Mouse (Mus musculus): ENCODE data around the gene Tnfrsf1b. TPM values are rescaled to one million over a fixed set of nuclear protein-coding genes. Genes with fewer than 3 reads are reported as not detected.

Tnfrsf1b gene
- total RNA-seq, 2 experiments from 2014 or later, result 107 to 113 TPM

GRCm38 (mm10) chr4:145260802-145261201, 14.1 kb upstream of the Tnfrsf1b start:
- no peak for ATAC-seq (ENCODE audit: poor library complexity, severe bottlenecking)

- peak; percentile 68 for ATAC-seq (ENCODE audit: poor library complexity, severe bottlenecking)
Observed at GRCm38 (mm10) chr4:145257751-145258434, 11.2 kb upstream of the Tnfrsf1b start.

GRCm38 (mm10) chr4:145256144-145256543, 9.5 kb upstream of the Tnfrsf1b start:
- no peak for ATAC-seq (ENCODE audit: poor library complexity, severe bottlenecking)

GRCm38 (mm10) chr4:145254418-145254817, 7.7 kb upstream of the Tnfrsf1b start:
- peak; percentile 72 for ATAC-seq (ENCODE audit: poor library complexity, severe bottlenecking)

- ATAC-seq (ENCODE audit: poor library complexity, severe bottlenecking), result peak; percentile 9; the same call in 1 of the 2 replicates
Observed at GRCm38 (mm10) chr4:145252611-145253010, 5.9 kb upstream of the Tnfrsf1b start.

- no peak for ATAC-seq (ENCODE audit: poor library complexity, severe bottlenecking)
Observed at GRCm38 (mm10) chr4:145251546-145251945, 4.9 kb upstream of the Tnfrsf1b start.

GRCm38 (mm10) chr4:145250002-145250401, 3.3 kb upstream of the Tnfrsf1b start:
- peak; percentile 5; the same call in 1 of the 2 replicates for ATAC-seq (ENCODE audit: poor library complexity, severe bottlenecking)

GRCm38 (mm10) chr4:145247556-145247955, 886 bp upstream of the Tnfrsf1b start:
- ATAC-seq (ENCODE audit: poor library complexity, severe bottlenecking), result no peak

GRCm38 (mm10) chr4:145245581-145245980, 1.1 kb downstream of the Tnfrsf1b start:
- no peak for ATAC-seq (ENCODE audit: poor library complexity, severe bottlenecking)

- no peak for ATAC-seq (ENCODE audit: poor library complexity, severe bottlenecking)
Observed at GRCm38 (mm10) chr4:145244676-145245075, 2.0 kb downstream of the Tnfrsf1b start.

- no peak for ATAC-seq (ENCODE audit: poor library complexity, severe bottlenecking)
Observed at GRCm38 (mm10) chr4:145242719-145243350, 3.8 kb downstream of the Tnfrsf1b start.

- peak; percentile 81 for ATAC-seq (ENCODE audit: poor library complexity, severe bottlenecking)
Observed at GRCm38 (mm10) chr4:145240723-145241231, 5.9 kb downstream of the Tnfrsf1b start.

GRCm38 (mm10) chr4:145239049-145239830, 7.4 kb downstream of the Tnfrsf1b start:
- ATAC-seq (ENCODE audit: poor library complexity, severe bottlenecking), result no peak

GRCm38 (mm10) chr4:145236027-145236426, 10.6 kb downstream of the Tnfrsf1b start:
- peak; percentile 5 for ATAC-seq (ENCODE audit: poor library complexity, severe bottlenecking)

GRCm38 (mm10) chr4:145233487-145234228, 13.0 kb downstream of the Tnfrsf1b start:
- peak; percentile 62 for ATAC-seq (ENCODE audit: poor library complexity, severe bottlenecking)

- ATAC-seq (ENCODE audit: poor library complexity, severe bottlenecking), result no peak
Observed at GRCm38 (mm10) chr4:145231732-145232131, 14.9 kb downstream of the Tnfrsf1b start.

- ATAC-seq (ENCODE audit: poor library complexity, severe bottlenecking), result no peak
Observed at GRCm38 (mm10) chr4:145230647-145231046, 16.0 kb downstream of the Tnfrsf1b start.

- ATAC-seq (ENCODE audit: poor library complexity, severe bottlenecking), result 0 out of 2 replicates have a peak, but pooled peaks have one; percentile 16
Observed at GRCm38 (mm10) chr4:145229524-145230163, 17.0 kb downstream of the Tnfrsf1b start.

GRCm38 (mm10) chr4:145229051-145229450, 17.6 kb downstream of the Tnfrsf1b start:
- ATAC-seq (ENCODE audit: poor library complexity, severe bottlenecking), result peak; percentile 16; the same call in 1 of the 2 replicates

GRCm38 (mm10) chr4:145224613-145225012, 22.1 kb downstream of the Tnfrsf1b start:
- no peak for ATAC-seq (ENCODE audit: poor library complexity, severe bottlenecking)
